Mouse (Mus musculus): ENCODE data around the gene Msrb1.
A peak's percentile ranks its signal among the peaks of the same experiment; 100 is the strongest.

Gene Msrb1

DNA sequence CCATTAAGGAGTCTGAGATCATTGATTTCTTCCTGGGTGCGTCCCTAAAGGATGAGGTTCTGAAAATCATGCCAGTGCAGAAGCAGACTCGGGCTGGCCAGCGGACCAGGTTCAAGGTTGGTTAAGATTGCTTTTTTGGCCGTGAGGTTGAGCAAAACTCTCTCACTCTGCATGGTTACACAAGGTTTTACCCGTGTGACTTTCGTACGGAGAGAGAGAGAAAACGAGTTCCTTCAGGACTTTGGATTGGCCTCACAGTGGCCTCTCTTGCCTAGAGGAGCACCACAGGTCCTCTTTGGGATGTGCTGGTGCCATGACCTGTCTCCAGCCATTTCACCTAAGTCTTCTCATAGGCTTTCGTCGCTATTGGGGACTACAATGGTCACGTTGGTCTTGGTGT lies 15.8 kb upstream of the Msrb1 start:
- DNase-seq: peak; percentile 8

DNA sequence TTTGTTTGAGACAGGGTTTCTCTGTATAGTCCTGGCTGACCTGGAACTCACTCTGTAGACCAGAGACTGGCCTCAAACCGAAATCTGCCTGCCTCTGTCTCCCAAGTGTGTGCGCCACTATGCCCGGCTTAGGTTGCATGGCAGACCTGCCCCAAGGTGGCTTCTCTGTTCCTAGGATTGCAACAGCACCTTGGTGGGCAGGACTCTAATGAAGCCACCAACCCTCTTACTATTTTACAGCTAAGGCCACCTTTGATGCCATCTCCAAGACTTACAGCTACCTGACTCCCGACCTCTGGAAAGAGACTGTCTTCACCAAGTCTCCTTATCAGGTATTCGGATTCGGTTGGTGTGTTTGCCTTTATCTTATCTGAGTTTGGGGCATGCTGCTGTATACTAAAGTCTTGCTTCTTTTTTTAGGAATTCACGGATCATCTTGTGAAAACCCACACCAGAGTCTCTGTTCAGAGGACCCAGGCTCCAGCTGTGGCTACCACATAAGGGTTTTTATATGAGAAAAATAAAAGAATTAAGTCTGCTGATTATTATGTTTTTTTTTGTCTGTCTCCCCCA lies 15.0 kb upstream of the Msrb1 start:
- DNase-seq: peak; percentile 6

- peak; percentile 8 for DNase-seq
Measured at GRCm38 (mm10) chr17:24722220-24722924, 14.1 kb upstream of the Msrb1 start.

GRCm38 (mm10) chr17:24723122-24723880 lies 13.1 kb upstream of the Msrb1 start:
- DNase-seq: peak; percentile 6

DNA sequence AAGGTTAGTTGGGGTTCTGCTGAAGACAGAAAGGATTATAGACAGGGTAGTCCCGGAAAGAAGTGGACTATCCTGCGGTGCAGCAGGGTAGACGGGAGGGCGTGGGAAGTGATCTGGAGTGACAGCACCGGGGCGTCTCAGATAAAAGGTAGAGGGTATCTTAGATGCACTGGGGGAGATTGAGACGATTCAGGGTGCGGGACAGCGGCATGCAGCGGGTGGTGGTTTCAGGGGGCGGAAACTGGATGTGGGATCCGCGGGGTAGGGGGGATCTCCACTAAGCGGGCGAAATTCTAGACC lies 12.6 kb upstream of the Msrb1 start:
- no peak for DNase-seq

DNA sequence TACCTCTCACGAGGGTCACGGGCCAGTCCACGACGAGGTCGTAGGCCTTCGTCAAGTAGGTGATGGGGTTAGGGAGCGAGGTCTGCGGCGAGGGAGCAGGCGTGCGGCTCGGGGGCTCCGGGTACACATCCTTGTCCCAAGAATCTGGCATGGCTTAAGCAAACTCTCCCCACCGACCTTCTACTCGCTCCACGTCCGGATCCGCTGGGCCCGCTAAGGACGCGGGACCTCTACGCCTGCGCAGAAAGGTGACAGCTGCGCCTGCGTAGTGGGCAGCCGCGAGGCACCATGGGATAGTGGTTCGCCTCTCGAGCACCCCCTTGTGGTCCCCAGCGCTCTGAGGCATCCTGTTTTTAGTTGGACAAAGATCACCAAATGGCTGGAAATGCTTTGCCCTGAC lies 12.3 kb upstream of the Msrb1 start, which contains the start of gene Ndufb10:
Gene Ndufb10 (minus strand): TSS at position 295 of the 400 bp plus-strand sequence.
- DNase-seq: peak; percentile 99

GRCm38 (mm10) chr17:24725637-24726390 lies 10.6 kb upstream of the Msrb1 start:
- no peak for DNase-seq

GRCm38 (mm10) chr17:24727618-24728017 lies 8.8 kb upstream of the Msrb1 start, which contains the start of gene Rpl3l:
Gene Rpl3l (plus strand): TSS chr17:24727820.
- peak; percentile 5 for DNase-seq

GRCm38 (mm10) chr17:24728184-24728583 lies 8.3 kb upstream of the Msrb1 start:
- DNase-seq: peak; percentile 9

- peak; percentile 39 for DNase-seq
Measured at GRCm38 (mm10) chr17:24729067-24729466, 7.4 kb upstream of the Msrb1 start.

DNA sequence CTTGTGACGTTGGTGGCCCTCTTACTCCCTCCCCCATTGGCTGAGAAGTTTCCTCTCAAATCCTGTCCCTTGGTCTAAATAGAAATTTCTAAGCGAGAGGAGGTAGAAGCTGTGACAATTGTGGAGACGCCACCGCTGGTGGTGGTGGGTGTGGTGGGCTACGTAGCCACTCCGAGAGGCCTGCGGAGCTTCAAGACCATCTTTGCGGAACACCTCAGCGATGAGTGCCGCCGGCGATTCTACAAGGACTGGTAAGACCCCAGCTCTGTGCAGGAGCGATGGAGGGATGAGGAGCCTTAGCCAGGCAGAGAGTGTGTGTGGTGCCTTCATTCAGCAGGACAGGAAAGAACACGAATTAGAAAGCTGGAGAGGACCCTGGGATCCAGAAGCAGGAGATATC lies 5.7 kb upstream of the Msrb1 start:
- peak; percentile 6 for DNase-seq

- DNase-seq: peak; percentile 5
Measured at GRCm38 (mm10) chr17:24732233-24732935, 4.1 kb upstream of the Msrb1 start.

DNA sequence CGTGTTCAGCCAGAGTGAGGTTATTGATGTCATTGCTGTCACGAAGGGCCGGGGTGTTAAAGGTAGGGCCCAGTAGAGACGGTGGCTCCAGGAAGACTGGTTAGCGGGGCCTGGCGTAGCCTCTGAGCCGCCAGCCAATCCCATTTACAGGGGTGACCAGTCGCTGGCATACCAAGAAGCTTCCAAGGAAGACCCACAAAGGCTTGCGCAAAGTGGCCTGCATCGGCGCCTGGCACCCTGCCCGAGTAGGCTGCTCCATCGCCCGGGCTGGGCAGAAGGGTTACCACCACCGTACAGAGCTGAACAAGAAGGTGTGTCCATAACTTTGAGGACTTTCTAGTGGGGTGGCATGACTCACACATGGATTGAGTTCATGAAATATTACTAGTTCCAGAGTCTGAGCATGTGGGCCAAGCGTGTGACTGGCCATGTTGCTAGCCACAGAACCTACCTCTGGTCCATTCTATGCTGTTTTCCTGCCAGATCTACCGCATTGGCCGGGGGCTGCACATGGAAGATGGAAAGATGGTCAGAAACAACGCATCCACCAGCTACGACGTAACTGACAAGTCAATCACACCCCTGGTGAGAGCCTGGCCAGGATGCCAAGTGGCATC lies 2.9 kb upstream of the Msrb1 start:
- DNase-seq: peak; percentile 22

- DNase-seq: no peak
Measured at GRCm38 (mm10) chr17:24734513-24734912, 1.9 kb upstream of the Msrb1 start.

GRCm38 (mm10) chr17:24735446-24735845 lies 996 bp upstream of the Msrb1 start:
- DNase-seq: no peak

DNA sequence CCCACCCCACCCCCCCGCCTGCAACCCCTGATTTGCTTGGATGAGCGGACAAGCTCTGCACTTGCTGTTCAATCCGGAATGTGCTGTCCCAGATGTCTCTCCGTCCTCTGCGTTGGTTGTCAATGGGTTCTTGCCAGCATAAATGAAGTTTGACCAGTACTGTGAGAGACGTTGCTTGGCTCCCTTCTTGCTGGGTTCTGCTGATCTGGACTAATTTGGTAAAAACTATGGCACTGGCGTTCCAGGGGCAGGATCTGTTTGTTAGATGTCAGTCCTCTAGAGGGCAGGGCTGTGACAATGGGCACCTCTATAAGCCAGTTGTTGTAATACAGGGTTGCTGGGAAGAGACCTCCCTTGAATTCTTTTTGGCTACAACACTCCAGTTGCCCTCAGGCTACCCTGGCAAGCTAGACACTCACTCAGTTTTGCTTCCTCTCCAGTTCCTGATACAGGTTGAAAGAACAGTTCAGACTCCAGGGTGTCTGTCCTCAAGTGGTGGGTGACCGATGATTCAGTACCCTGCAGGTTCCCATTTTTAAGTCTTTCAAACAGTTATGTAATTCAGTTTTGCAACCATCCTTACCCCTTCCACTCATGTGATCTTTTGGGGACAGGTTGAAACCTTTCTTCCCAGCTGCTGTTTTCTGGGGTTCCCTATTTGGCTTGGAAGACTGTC lies 831 bp downstream of the Msrb1 start:
- no peak for DNase-seq

DNA sequence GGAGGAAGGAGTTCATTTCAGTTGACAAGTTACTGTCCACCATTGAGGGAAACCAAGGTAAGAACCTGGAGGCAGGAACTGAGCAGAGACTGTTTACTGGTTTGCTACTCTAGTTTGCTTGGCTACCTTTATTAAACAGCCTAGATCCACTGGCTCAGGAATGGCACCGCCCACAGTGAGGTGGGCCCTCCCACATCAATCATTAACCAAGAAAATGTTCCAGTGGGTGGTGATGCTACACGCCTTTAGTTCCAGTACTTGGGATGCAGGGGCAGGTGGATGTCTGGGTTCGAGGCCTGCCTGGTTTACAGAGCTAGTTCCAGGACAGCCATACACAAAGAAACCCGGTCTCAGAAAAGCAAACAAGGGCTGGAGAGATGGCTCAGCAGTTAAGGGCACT lies 1.8 kb downstream of the Msrb1 start:
- DNase-seq: peak; percentile 57

- DNase-seq: no peak
Measured at GRCm38 (mm10) chr17:24739926-24740325, 3.5 kb downstream of the Msrb1 start.

DNA sequence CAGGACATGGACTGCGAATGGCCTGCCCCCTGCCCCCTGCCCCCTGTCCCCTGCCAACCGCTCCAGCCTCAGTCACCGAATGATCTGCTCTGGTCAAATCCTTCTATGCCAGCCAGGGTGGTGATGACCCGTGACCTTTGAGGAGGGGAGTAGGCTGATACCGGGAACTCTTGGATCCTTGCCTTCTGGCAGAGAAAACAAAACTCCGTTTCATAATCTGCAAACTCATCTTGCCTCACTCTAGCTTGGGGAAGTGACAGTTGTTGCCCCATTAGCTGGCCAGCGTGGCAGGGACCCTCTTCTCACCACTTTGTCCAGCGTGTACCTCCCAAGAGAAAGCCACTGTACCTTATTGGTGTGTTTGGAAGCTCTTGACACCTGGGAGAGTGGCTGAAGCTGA lies 5.9 kb downstream of the Msrb1 start:
- DNase-seq: peak; percentile 7

DNA sequence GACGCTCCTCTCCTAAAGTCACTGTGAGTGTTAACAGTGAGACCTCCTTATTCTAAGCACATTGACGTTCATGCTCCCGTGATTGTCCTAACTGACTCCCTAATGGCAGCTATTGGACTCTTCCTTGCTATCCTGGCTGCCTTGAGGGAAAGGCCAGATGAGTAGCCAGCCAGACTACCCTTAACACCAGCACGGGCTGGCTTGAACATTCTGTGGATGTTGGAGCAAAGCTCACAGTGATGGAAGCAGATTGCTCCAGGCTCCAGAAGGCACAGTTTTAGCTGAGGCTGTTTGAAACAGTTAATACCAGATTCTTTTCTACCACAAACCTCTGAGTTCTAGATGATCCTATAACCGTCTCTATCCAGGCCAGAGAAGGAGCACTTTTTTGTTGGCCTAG lies 7.5 kb downstream of the Msrb1 start:
- peak; percentile 5 for DNase-seq

- DNase-seq: no peak
Measured at GRCm38 (mm10) chr17:24744381-24744780, 7.9 kb downstream of the Msrb1 start.
